Mouse (Mus musculus): ENCODE measurements around the gene Rab1b.

- TF ChIP-seq POLR2A (IDR thresholded peaks at IDR 0.05; ENCODE audit: low read depth, low read length), result no peak
- no peak for TF ChIP-seq CTCF (conservative IDR thresholded peaks at IDR 0.05; ENCODE audit: insufficient read depth, insufficient read length, low read depth, low read length)
Measured at GRCm38 (mm10) chr19:5069486-5069885, 37.4 kb downstream of the Rab1b start.

Measured in kidney, adult 2 months (tissue).